Mouse (Mus musculus): ENCODE measurements around the gene 4933428G20Rik. TPM values are rescaled to one million over a fixed set of nuclear protein-coding genes. Genes with fewer than 3 reads are reported as not detected.

Gene 4933428G20Rik
- polyA plus RNA-seq, 1 experiment from 2014 or later, result 0.85 TPM

DNA sequence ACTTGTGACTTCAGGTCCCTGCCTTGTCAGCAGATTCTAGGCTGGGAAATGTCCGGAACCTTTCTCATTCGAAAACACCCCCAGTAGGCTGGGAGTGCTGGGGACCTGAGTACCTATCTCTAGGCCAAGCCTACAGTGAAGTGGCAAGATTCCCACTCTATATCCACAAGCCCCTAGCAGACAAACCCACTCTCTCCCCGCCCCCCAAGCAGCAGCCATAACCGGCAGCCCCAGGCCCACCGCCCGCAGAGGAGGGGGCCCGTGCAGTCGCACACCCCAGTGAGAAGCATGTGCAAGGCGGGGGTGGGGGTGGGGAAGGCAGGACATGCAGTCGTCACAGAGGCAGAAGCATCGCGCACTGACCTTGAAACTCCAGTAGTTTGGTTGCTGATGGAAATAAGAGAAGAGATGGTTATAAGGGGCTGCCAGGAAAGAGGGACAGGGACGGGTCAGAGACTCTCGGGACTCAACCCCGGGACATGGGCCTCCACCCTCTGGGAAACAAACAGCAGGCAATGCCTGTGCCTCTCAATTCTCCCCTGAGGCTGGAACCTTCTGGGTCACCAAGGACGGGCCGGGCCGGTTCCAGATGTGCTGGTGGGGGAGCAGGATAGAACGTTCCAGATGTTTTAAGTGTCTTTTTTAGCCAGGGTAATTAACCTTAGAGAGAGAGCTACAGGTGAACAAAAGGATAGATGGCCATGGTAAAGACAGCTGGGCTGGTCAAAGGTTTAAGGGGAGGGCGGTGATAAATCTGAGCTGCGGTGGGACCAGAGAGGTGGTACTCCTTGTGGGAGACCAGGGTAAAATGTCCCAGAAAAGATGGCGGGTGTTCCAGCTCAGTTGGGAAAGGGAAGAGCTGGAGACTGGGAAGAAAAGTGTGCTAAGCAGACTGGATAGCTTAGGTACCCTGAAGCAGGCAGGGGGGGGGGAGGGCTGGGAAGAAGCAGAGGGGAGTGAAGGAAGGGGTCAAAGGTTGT, 42.3 kb upstream of the 4933428G20Rik start:
- Histone ChIP-seq H3K27me3 (replicated peaks; ENCODE audit: control insufficient read depth, insufficient read depth, low read length) (no peaks in the 10 kb centered on the region; the same call in 1 of the 2 replicates), H3K9ac (ENCODE audit: low read depth, low read length) (no peak overlapping the region), H3K4me3 (ENCODE audit: low read length) (no peak overlapping the region), H3K27ac (ENCODE audit: low read depth, low read length) (0 out of 2 replicates have a peak overlapping the region, but pooled peaks have one; percentile 37), H3K4me2 (ENCODE audit: low read length) (no peak overlapping the region), H3K9me3 (ENCODE audit: control insufficient read depth, low read length) (no peaks in the 10 kb centered on the region), H3K4me1 (ENCODE audit: control insufficient read depth, insufficient read depth, low read depth, low read length) (peaks cover 48% of the 10 kb centered on the region), H3K36me3 (ENCODE audit: control insufficient read depth, insufficient read depth, low read length) (no peaks in the 10 kb centered on the region)
- WGBS, result 74% methylated on average over 22 of the region's 22 CpGs
- no peak for ATAC-seq

- Histone ChIP-seq H3K4me1 (ENCODE audit: control insufficient read depth, insufficient read depth, low read depth, low read length) (peaks cover 45% of the 10 kb centered on the region), H3K36me3 (ENCODE audit: control insufficient read depth, insufficient read depth, low read length) (peaks cover 2% of the 10 kb centered on the region; the same call in 1 of the 2 replicates), H3K27ac (ENCODE audit: low read depth, low read length) (no peak overlapping the region; the same call in 1 of the 2 replicates), H3K4me2 (ENCODE audit: low read length) (no peak overlapping the region), H3K27me3 (replicated peaks; ENCODE audit: control insufficient read depth, insufficient read depth, low read length) (peaks cover 14% of the 10 kb centered on the region), H3K4me3 (ENCODE audit: low read length) (no peak overlapping the region), H3K9me3 (ENCODE audit: control insufficient read depth, low read length) (no peaks in the 10 kb centered on the region), H3K9ac (ENCODE audit: low read depth, low read length) (no peak overlapping the region)
- peak; percentile 15; the same call in 1 of the 2 replicates for ATAC-seq
- WGBS, result 29% methylated on average over 3 of the region's 3 CpGs
Measured at GRCm38 (mm10) chr11:97540604-97541003, 40.5 kb upstream of the 4933428G20Rik start.

GRCm38 (mm10) chr11:97540136-97540535, 40.0 kb upstream of the 4933428G20Rik start:
- H3K9ac ChIP-seq (ENCODE audit: low read depth, low read length), result no peak overlapping the region
- WGBS, result 63% methylated on average over 3 of the region's 3 CpGs
- no peaks in the 10 kb centered on the region for H3K9me3 ChIP-seq (ENCODE audit: control insufficient read depth, low read length)
- H3K36me3 ChIP-seq (ENCODE audit: control insufficient read depth, insufficient read depth, low read length), result peaks cover 2% of the 10 kb centered on the region; the same call in 1 of the 2 replicates
- H3K4me2 ChIP-seq (ENCODE audit: low read length), result no peak overlapping the region
- H3K4me1 ChIP-seq (ENCODE audit: control insufficient read depth, insufficient read depth, low read depth, low read length), result peaks cover 45% of the 10 kb centered on the region
- H3K4me3 ChIP-seq (ENCODE audit: low read length), result no peak overlapping the region
- ATAC-seq, result no peak
- H3K27ac ChIP-seq (ENCODE audit: low read depth, low read length), result peak overlapping the region; percentile 2; the same call in 1 of the 2 replicates
- H3K27me3 ChIP-seq (replicated peaks; ENCODE audit: control insufficient read depth, insufficient read depth, low read length), result peaks cover 15% of the 10 kb centered on the region

- Histone ChIP-seq H3K36me3 (ENCODE audit: control insufficient read depth, insufficient read depth, low read length) (peaks cover 4% of the 10 kb centered on the region), H3K9ac (ENCODE audit: low read depth, low read length) (no peak overlapping the region), H3K4me1 (ENCODE audit: control insufficient read depth, insufficient read depth, low read depth, low read length) (peaks cover 48% of the 10 kb centered on the region), H3K27me3 (replicated peaks; ENCODE audit: control insufficient read depth, insufficient read depth, low read length) (peaks cover 19% of the 10 kb centered on the region), H3K4me2 (ENCODE audit: low read length) (no peak overlapping the region), H3K27ac (ENCODE audit: low read depth, low read length) (peak overlapping the region; percentile 46; the same call in 1 of the 2 replicates), H3K4me3 (ENCODE audit: low read length) (no peak overlapping the region), H3K9me3 (ENCODE audit: control insufficient read depth, low read length) (no peaks in the 10 kb centered on the region)
- WGBS, result 35% methylated on average over 5 of the region's 5 CpGs
- no peak for ATAC-seq
Measured at GRCm38 (mm10) chr11:97539622-97540021, 39.5 kb upstream of the 4933428G20Rik start.

DNA sequence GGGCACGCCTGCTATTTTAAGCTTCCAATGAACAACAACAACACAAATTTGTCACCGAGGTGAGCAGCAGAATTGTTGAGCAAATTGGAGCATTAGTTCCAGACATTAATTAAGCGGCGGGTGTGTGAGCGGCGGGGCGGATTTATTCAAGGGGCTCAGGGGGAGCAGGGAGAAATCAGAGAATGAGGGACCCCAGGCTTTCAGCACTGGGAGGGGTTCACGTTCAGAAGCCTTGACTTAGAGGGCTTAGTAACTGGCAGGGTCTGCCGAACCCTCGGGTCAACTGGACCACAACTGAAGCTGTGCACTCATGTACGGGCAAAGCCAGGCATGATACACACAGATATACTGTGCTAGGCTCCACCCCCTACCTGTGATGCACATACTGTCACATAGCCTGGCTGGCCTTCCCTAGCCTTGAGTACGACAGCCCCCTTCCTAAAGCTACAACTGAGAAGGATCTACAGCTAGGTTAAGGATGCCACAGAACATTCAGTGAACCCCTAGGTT, 37.5 kb upstream of the 4933428G20Rik start:
- peaks cover 10% of the 10 kb centered on the region for H3K36me3 ChIP-seq (ENCODE audit: control insufficient read depth, insufficient read depth, low read length)
- no peaks in the 10 kb centered on the region for H3K9me3 ChIP-seq (ENCODE audit: control insufficient read depth, low read length)
- WGBS, result 19% methylated on average over 12 of the region's 12 CpGs
- ATAC-seq, result no peak
- peaks cover 41% of the 10 kb centered on the region for H3K4me1 ChIP-seq (ENCODE audit: control insufficient read depth, insufficient read depth, low read depth, low read length)
- H3K4me2 ChIP-seq (ENCODE audit: low read length), result peak overlapping the region; percentile 53
- peak overlapping the region; percentile 18; the same call in 1 of the 2 replicates for H3K9ac ChIP-seq (ENCODE audit: low read depth, low read length)
- peak overlapping the region; percentile 31; the same call in 1 of the 2 replicates for H3K4me3 ChIP-seq (ENCODE audit: low read length)
- peaks cover 32% of the 10 kb centered on the region for H3K27me3 ChIP-seq (replicated peaks; ENCODE audit: control insufficient read depth, insufficient read depth, low read length)
- peak overlapping the region; percentile 29; the same call in 1 of the 2 replicates for H3K27ac ChIP-seq (ENCODE audit: low read depth, low read length)

DNA sequence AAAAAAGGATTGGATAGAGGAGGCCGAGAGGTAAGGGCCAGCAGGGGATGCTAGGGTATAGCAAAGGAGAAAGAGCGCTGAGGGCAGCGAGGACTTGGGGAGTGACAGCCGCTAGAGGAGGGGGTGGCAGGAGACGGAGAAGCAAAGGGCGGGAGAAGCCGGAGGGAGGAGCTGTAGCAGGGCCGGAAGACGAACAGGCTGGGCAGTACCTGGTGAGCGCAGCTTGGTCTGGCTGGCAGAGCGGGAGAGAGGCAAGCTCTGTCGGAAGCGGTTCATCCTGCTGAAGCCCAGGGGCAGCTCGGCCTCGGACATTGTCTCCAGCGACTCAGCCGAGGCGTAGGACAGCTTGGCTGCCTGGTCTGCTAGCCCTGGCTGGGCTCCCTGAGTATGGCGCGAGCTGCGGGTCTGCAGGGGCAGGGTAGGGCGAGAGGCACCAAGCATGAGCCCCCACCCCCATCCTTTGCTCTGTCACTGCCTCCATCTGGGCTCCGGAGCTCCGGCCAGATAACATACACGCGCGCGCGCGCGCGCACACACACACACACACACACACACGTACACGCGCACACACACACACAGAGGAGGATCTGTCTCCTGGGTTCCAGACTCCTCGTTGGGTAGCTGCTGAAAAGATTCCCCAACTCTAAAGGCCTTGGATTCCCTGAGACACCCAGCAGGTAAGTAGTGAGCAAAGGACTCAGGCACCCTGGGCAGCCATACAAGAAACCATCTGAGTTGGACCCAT, 36.9 kb upstream of the 4933428G20Rik start:
- peak overlapping the region; percentile 59 for H3K9ac ChIP-seq (ENCODE audit: low read depth, low read length)
- 13% methylated on average over 27 of the region's 36 CpGs for WGBS
- H3K4me3 ChIP-seq (ENCODE audit: low read length), result peak overlapping the region; percentile 31
- ATAC-seq, result peak; percentile 49
- H3K9me3 ChIP-seq (ENCODE audit: control insufficient read depth, low read length), result no peaks in the 10 kb centered on the region
- peaks cover 35% of the 10 kb centered on the region for H3K27me3 ChIP-seq (replicated peaks; ENCODE audit: control insufficient read depth, insufficient read depth, low read length)
- H3K4me1 ChIP-seq (ENCODE audit: control insufficient read depth, insufficient read depth, low read depth, low read length), result peaks cover 38% of the 10 kb centered on the region
- H3K27ac ChIP-seq (ENCODE audit: low read depth, low read length), result peak overlapping the region; percentile 59; the same call in 1 of the 2 replicates
- peaks cover 10% of the 10 kb centered on the region for H3K36me3 ChIP-seq (ENCODE audit: control insufficient read depth, insufficient read depth, low read length)
- peak overlapping the region; percentile 53 for H3K4me2 ChIP-seq (ENCODE audit: low read length)

DNA sequence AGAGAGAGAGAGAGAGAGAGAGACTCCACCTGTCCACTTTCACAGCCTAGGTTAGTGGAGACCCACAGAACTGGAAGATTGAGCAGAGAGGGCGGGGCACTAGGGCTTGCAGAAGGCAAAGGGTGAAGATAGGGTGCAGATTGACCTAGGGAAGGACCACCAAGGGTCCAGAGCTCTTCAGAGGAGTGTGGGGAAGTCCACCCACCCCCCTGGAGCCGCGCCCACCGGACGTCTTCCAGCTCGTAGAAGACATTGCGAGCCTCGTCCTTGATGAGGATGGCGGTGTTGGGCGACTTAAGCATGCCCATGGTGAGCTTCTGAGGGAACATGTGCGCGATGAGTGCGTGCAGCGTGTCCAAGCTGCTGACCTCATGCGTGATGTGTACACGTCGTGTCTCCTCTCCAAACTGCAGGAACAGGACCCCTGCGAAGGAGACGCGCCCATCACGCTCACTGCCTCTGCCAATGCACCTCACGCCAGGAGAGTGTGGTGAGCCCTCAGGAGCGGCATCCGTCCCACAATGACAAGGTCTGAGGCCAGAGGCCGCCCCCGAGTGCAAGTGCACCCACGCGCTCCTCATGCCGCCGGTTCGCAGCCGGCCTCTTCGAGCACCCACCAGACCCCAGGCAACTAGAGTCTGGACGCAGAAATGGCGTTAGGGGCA, 36.1 kb upstream of the 4933428G20Rik start:
- H3K36me3 ChIP-seq (ENCODE audit: control insufficient read depth, insufficient read depth, low read length), result peaks cover 10% of the 10 kb centered on the region
- H3K27ac ChIP-seq (ENCODE audit: low read depth, low read length), result peak overlapping the region; percentile 59; the same call in 1 of the 2 replicates
- peaks cover 35% of the 10 kb centered on the region for H3K27me3 ChIP-seq (replicated peaks; ENCODE audit: control insufficient read depth, insufficient read depth, low read length)
- ATAC-seq, result no peak
- H3K4me3 ChIP-seq (ENCODE audit: low read length), result peak overlapping the region; percentile 31
- H3K9ac ChIP-seq (ENCODE audit: low read depth, low read length), result peak overlapping the region; percentile 59
- 25% methylated on average over 35 of the region's 35 CpGs for WGBS
- peak overlapping the region; percentile 53 for H3K4me2 ChIP-seq (ENCODE audit: low read length)
- H3K9me3 ChIP-seq (ENCODE audit: control insufficient read depth, low read length), result no peaks in the 10 kb centered on the region
- H3K4me1 ChIP-seq (ENCODE audit: control insufficient read depth, insufficient read depth, low read depth, low read length), result peaks cover 44% of the 10 kb centered on the region

- Histone ChIP-seq H3K4me1 (ENCODE audit: control insufficient read depth, insufficient read depth, low read depth, low read length) (peaks cover 40% of the 10 kb centered on the region), H3K27me3 (replicated peaks; ENCODE audit: control insufficient read depth, insufficient read depth, low read length) (peaks cover 35% of the 10 kb centered on the region), H3K4me2 (ENCODE audit: low read length) (no peak overlapping the region), H3K36me3 (ENCODE audit: control insufficient read depth, insufficient read depth, low read length) (peaks cover 10% of the 10 kb centered on the region), H3K27ac (ENCODE audit: low read depth, low read length) (no peak overlapping the region), H3K4me3 (ENCODE audit: low read length) (no peak overlapping the region), H3K9me3 (ENCODE audit: control insufficient read depth, low read length) (no peaks in the 10 kb centered on the region), H3K9ac (ENCODE audit: low read depth, low read length) (no peak overlapping the region)
- ATAC-seq, result no peak
- WGBS, result 58% methylated on average over 5 of the region's 5 CpGs
Measured at GRCm38 (mm10) chr11:97535660-97536059, 35.5 kb upstream of the 4933428G20Rik start.

All from hindbrain, embryonic 16.5 days (tissue).